Mouse (Mus musculus) B cell, adult 62 days (primary cell): ENCODE data around the gene Gtf2i. TPM values are rescaled to one million over a fixed set of nuclear protein-coding genes. Genes with fewer than 3 reads are reported as not detected.

Experiments
- total RNA-seq: library from RNA; stranded (reverse); gene quantifications from 4 replicates; pipeline ENCODE4 v1.2.4, GENCODE M21; 2023

Gene Gtf2i
- total RNA-seq, result 66.2 to 98.3 TPM (median 75.2 TPM) in 4 replicates

GRCm38 (mm10) chr5:134314688-134315622 is at the start of gene Gtf2i:
Gene Gtf2i, minus strand, starts transcription at chr5:134314760.

GRCm38 (mm10) chr5:134229391-134229790 is 85.2 kb downstream of the Gtf2i start, which contains the start of gene Ncf1:
Gene Ncf1, minus strand, starts transcription at chr5:134229625.

Other genes starting within 250 kb of the Gtf2i start
- 5.0 to 8.7 TPM (median 6.8 TPM) in 4 replicates for gene Castor2, start 215.0 kb downstream of the Gtf2i start, total RNA-seq
- 15.1 to 23.6 TPM (median 21.5 TPM) in 4 replicates for gene Rcc1l, start 138.0 kb downstream of the Gtf2i start, total RNA-seq
- gene Gtf2ird2, start 130.7 kb downstream of the Gtf2i start, total RNA-seq, result 16.9 to 21.6 TPM (median 18.3 TPM) in 4 replicates
- gene Ncf1, start 85.1 kb downstream of the Gtf2i start, total RNA-seq, result 221 to 246 TPM (median 233 TPM) in 4 replicates
- 0.79 to 4.1 TPM (median 2.4 TPM) in 4 replicates for gene Gtf2ird1, start 142.0 kb upstream of the Gtf2i start, total RNA-seq
- gene Clip2, start 237.7 kb upstream of the Gtf2i start, total RNA-seq, result 7.2 to 8.7 TPM (median 7.3 TPM) in 4 replicates
- gene Syna, start 245.4 kb upstream of the Gtf2i start, total RNA-seq, result 0.57 to 0.67 TPM in 2 of 4 replicates, not detected in the others